Mouse (Mus musculus) spleen, adult 2 months (tissue): ENCODE measurements around the gene Osbp2. TPM values are rescaled to one million over a fixed set of nuclear protein-coding genes. Genes with fewer than 3 reads are reported as not detected.

Experiments used
- DNase-seq, 2 experiments: peaks; one replicate each; pipeline versions ENCODE4 v3.0.0 to v3.0.0-alpha.2; 2012 to 2021; ENCODE audit warnings: low spot score in 2 of 2, low read depth in 1 of 2
- H3K27ac ChIP-seq: fragments of 200-500 bp; 2 replicates; pipeline ENCODE4 v1.5.1; 2012; ENCODE audit warnings: low read length, inconsistent platforms; ENCODE audit not compliant: insufficient read depth
- H3K27me3 ChIP-seq: fragments of 200-500 bp; 2 replicates; pipeline ENCODE4 v1.6.1; 2012; ENCODE audit warnings: mild to moderate bottlenecking, moderate library complexity, low read length, inconsistent platforms; ENCODE audit not compliant: control insufficient read depth, insufficient read depth
- H3K36me3 ChIP-seq: fragments of 200-500 bp; 2 replicates; pipeline ENCODE4 v1.6.1; 2012; ENCODE audit warnings: mild to moderate bottlenecking, low read length, inconsistent platforms; ENCODE audit not compliant: control insufficient read depth, insufficient read depth
- H3K4me1 ChIP-seq: fragments of 200-500 bp; 2 replicates; pipeline ENCODE4 v1.6.1; 2011; ENCODE audit warnings: inconsistent platforms; ENCODE audit not compliant: control insufficient read depth, insufficient read depth, insufficient read length
- H3K4me3 ChIP-seq: fragments of 200-500 bp; 2 replicates; pipeline ENCODE4 v1.5.1; 2011; ENCODE audit warnings: mild to moderate bottlenecking, inconsistent platforms; ENCODE audit not compliant: insufficient read depth, insufficient read length; ENCODE audit errors: extremely low read depth
- CTCF ChIP-seq: fragments of 200-500 bp; IDR thresholded peaks from 2 replicates; pipeline ENCODE4 v1.5.1; 2011; ENCODE audit warnings: mild to moderate bottlenecking, inconsistent platforms; ENCODE audit not compliant: insufficient read depth, insufficient read length, insufficient replicate concordance; ENCODE audit errors: extremely low read depth
- POLR2A ChIP-seq: fragments of 200-500 bp; IDR thresholded peaks from 2 replicates; pipeline ENCODE4 v1.6.1; 2011; ENCODE audit warnings: low read depth, low read length, inconsistent platforms
- WGBS: fragments of 180-500 bp; shearing (Covaris S2); methylation state at CpG from one replicate; pipeline ENCODE4 v1.1.7; 2018; 5-methylcytosine and 5-hydroxymethylcytosine counted together
- polyA plus RNA-seq: library from polyadenylated mRNA; depleted of rRNA; stranded (reverse); fragments of >200 nt; gene quantifications from 2 replicates; pipeline ENCODE4 v1.2.3, GENCODE M21; 2012

Gene Osbp2
- polyA plus RNA-seq, 1 experiment = 0.05 TPM

GRCm38 (mm10) chr11:3843943-3844734 is 19.6 kb downstream of the Osbp2 start:
- TF ChIP-seq POLR2A (no peak), CTCF (no peak)
- Histone ChIP-seq H3K36me3 (no peaks in the 10 kb centered on the region), H3K4me1 (no peaks in the 10 kb centered on the region), H3K27ac (no peak overlapping the region), H3K27me3 (no peaks in the 10 kb centered on the region), H3K4me3 (no peak overlapping the region)
- 87% methylated on average over 17 of the region's 17 CpGs for WGBS
- no peak for DNase-seq

- Histone ChIP-seq H3K4me3 (no peak overlapping the region), H3K4me1 (no peaks in the 10 kb centered on the region), H3K27ac (no peak overlapping the region), H3K36me3 (no peaks in the 10 kb centered on the region), H3K27me3 (no peaks in the 10 kb centered on the region)
- WGBS = 87% methylated on average over 4 of the region's 4 CpGs
- DNase-seq = no peak
- TF ChIP-seq CTCF (no peak), POLR2A (no peak)
These were observed 28.4 kb downstream of the Osbp2 start for GRCm38 (mm10) chr11:3835271-3835670.

- Histone ChIP-seq H3K27ac (no peak overlapping the region), H3K4me1 (no peaks in the 10 kb centered on the region), H3K27me3 (no peaks in the 10 kb centered on the region), H3K36me3 (no peaks in the 10 kb centered on the region), H3K4me3 (no peak overlapping the region)
- 51% methylated on average over 13 of the region's 13 CpGs for WGBS
- TF ChIP-seq CTCF (peak; percentile 54; the same call in 1 of the 2 replicates), POLR2A (no peak)
- DNase-seq = peak in 1 of 2 experiments; percentile 11
These were observed 29.1 kb downstream of the Osbp2 start for GRCm38 (mm10) chr11:3834421-3835098.

- no peak overlapping the region for H3K27ac ChIP-seq
- 58% methylated on average over 21 of the region's 21 CpGs for WGBS
- H3K27me3 ChIP-seq = no peaks in the 10 kb centered on the region
- H3K36me3 ChIP-seq = no peaks in the 10 kb centered on the region
- TF ChIP-seq POLR2A (no peak), CTCF (no peak)
- no peak overlapping the region for H3K4me3 ChIP-seq
- H3K4me1 ChIP-seq = no peaks in the 10 kb centered on the region
- no peak for DNase-seq
These were observed 29.9 kb downstream of the Osbp2 start for GRCm38 (mm10) chr11:3833544-3834420.

- H3K4me1 ChIP-seq = no peaks in the 10 kb centered on the region
- no peak; the same call in 1 of the 2 replicates for TF ChIP-seq CTCF
- no peak for TF ChIP-seq POLR2A
- no peak overlapping the region for H3K4me3 ChIP-seq
- WGBS = 42% methylated on average over 6 of the region's 6 CpGs
- H3K36me3 ChIP-seq = no peaks in the 10 kb centered on the region
- DNase-seq = peak in 1 of 2 experiments; percentile 13
- no peaks in the 10 kb centered on the region for H3K27me3 ChIP-seq
- no peak overlapping the region for H3K27ac ChIP-seq
These were observed 31.4 kb downstream of the Osbp2 start for GRCm38 (mm10) chr11:3832193-3832901.

- no peaks in the 10 kb centered on the region for H3K36me3 ChIP-seq
- DNase-seq = no peak
- H3K4me3 ChIP-seq = no peak overlapping the region
- no peak overlapping the region for H3K27ac ChIP-seq
- H3K4me1 ChIP-seq = no peaks in the 10 kb centered on the region
- TF ChIP-seq POLR2A (no peak), CTCF (no peak)
- H3K27me3 ChIP-seq = no peaks in the 10 kb centered on the region
- WGBS = 85% methylated on average over 5 of the region's 5 CpGs
These were observed 34.0 kb downstream of the Osbp2 start for GRCm38 (mm10) chr11:3829736-3830135.
